Mouse (Mus musculus) lung, adult 18-20 months (tissue): ENCODE data around the gene Vav2.

Experiments
- DNase-seq, 2 experiments: peaks; one replicate each; pipeline ENCODE4 v3.0.0; 2022; ENCODE audit warnings: mixed read lengths in 2 of 2

Vav2 gene

DNA sequence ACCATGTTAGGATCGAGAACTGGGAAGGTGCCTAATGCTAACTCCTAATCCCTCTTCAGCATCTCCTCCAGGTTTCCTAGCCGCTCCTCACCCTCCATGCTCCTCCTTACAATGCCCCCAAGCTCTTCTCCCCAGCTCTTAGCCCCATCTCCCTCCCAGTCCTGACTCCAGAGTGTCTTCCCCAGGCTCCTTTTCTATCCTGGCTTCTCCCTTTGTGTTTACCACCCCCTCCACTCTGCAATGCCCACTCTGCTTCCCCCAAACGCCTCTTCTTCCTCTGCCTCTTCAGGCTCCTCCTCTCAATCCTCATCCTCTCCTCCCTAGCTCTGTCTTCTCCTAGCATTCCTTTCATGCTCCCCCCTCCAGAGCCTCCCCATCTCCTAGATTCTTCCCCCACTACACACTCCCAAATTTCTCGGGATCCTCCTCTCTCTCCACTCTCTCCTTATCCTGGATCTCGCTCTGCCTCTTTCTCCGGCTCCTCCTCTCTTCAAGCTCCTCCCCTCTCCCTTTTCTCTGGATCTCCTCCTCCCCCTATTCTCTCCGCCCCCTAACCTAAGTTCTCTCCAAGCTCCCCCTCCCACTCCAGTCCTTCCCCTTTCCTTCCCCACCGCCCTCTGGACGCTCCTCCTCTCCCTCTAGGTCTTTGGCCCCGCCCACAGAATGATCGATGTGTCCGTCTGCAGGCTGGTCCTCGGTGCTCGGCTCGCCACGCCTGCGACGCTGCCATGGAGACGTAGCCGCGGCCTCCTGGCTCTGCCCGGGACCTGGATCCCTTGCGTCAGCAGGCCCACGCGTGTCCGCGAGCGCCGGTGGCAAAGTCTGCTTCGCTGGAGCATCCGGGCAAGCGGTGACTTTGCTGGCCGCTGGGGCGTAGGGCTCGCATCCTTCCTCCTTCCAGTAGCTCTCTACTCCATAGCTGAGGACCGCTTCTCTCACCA is 15.2 kb upstream of the Vav2 start, which contains the start of gene Brd3os:
Gene Brd3os, plus strand, starts transcription at position 558 of the 941 bp plus-strand sequence.
- DNase-seq: peak; percentile 96 to 98

DNA sequence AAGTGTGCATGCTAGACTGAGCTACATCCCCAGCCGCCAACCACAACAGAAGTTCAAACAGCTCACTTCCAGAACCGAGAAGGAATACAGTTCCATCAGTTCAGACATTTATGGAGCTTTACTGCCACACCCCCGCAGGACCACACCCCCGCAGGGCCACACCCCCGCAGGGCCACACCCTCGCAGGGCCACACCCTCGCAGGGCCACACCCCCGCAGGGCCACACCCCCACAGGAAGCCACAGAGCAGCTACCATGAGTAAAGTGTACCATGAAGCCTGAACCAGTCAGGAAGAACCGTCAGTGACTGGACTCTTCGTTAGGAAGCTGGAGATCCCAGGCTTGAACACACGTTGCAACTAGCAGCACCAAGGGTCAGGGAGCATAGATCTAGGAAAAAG is 11.4 kb upstream of the Vav2 start:
- DNase-seq: no peak

DNA sequence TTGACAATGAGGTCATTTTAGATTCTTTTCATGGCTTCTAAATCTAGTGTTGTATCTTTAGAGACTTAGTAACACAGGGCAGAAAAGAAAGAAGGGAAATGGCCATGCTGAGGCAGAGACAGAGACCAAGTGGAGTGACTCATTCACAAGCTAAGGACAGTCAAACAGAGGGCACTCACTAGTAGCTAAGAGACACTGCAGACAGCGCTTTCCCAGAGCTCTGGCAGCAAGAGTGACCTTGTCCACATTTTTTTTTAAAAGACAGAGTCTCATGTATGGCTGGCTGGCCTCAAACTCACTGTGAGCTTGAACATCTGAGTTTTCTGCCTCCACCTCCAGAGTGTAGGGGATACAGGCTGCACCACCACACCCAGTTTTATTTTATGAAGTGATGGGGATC is 11.0 kb upstream of the Vav2 start:
- no peak for DNase-seq

DNA sequence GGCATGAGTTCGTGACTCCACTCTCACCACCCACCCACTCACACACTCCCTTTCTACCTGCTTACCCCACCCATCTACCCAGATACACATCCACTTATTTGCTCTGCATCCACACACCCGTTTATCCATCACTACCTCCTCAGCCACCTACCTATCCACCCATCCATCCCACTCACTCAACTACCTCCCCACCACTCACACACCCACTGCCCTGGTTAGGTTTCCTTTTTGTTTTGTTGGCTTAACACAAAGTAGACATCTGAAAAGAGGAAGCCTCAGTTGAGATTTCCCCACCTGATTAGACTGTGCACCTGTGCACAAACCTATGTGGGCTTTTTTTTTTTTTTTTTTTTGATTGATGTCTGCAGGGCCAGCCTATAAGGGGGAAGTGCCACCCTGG is 5.8 kb upstream of the Vav2 start:
- no peak for DNase-seq

DNA sequence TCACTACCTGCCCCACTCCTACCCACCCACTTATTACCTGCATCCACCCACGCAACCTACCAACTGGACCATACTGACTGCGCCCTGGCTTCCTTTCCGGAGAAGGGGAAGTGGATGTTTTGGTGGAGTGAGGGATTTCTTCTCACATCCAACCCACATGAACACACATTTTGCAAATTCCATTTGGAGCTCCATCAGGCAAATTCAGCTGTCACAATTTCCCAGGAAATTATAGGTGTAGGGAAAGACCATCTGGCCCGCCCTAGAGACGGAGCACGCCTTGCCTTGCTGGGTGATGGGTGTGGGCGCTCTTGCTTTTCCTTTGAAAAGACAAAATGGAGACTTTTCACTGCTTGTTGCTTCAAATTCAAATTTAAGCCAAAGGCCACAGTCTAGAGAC is 3.8 kb upstream of the Vav2 start:
- DNase-seq: no peak

DNA sequence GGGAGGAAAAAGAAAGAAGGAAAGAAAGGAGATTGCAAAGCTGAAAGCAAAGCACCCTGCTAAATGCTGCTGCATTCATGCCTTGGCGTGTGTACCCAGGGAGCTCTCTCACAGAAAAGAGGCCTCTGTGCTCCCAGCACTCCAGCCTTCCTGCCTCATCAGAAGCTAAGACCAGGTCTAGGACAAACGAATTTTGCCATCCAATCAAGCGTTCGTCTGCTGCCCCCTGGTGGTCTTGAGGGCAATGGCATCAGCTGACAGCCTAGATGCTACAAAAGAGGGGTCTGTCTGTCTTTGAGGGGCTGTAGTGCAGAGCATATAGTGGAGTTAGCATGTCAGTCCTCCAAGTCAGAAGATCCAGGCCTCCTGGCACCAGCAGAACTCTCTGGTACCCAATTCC is 1.2 kb upstream of the Vav2 start:
- DNase-seq: peak; percentile 83

DNA sequence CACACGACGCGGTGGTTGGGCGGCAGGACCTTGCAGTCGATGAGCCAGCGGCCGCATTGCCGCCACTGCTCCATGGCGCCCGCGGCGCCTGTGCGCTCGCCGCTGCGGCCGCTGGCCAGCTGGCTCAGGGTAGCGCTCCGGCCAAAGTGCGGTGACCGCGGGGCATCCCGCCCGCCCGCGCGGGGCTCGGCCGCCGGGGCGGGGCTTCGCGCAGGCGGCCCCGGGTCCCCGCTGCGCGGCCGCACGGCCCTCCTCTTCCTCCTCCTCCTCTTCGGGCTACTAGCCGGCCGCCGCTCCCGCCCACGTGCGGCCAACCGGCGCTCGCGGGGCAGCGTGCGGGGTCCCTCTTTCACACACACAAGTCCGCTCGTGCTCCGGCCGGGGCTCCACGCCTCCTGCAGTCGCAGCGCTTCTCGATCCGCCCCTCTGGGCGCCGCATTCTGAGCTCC is 403 bp downstream of the Vav2 start:
- DNase-seq: peak; percentile 67 to 70

DNA sequence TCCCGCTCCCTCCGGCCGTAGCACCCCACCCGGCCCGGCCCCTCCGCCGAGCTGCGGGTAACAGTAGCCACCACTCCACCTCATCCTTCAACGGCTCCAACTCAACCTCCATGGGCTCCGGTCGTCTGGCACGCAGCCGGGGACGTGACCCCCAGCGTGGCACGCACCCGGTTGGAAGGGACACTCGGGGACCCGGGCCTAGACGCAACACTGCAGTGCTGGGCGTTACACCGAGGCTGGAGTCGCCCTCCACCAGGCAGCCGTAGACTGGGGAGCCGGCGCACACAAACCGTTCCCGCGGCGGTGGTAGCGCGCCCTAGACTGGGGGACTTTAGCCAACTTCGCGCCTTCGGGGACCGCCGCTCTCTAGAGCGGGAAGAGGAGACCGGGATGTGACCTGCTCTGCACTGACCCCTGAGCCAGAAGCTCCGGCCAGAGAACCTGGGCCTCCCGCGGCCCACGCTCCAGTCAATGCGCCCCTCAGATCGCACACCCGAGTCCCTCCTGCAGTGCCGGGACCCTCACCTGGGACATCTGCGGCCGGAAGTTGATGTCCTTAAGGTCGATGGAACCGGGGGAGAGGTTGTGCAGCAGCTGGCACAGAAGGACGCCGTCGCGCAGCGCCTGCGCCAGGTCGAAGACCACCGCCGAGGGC is 955 bp downstream of the Vav2 start:
- DNase-seq: peak; percentile 33 to 36

DNA sequence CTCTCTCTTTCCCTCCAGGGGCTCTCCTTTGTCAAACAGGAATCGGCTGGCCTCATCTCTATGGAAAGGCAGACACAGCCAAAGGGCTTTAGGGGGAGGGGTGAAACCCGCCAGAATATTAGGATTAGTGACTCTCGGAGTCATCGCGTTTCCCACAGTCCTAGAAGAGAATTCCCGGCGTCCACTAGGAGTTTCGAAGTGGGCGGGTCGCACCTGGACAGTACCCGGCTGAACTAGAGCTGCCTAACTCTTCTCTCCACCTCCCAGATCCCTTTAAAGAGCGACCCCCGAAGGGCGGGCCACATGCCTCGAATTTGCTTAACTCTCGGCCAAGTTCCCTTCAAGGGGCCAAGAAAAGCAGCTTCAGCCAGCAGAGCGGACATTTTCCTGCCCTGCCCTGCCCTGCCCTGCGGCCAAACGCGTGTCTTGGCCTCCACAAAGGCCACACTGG is 1.6 kb downstream of the Vav2 start:
- DNase-seq: peak; percentile 40 to 52

DNA sequence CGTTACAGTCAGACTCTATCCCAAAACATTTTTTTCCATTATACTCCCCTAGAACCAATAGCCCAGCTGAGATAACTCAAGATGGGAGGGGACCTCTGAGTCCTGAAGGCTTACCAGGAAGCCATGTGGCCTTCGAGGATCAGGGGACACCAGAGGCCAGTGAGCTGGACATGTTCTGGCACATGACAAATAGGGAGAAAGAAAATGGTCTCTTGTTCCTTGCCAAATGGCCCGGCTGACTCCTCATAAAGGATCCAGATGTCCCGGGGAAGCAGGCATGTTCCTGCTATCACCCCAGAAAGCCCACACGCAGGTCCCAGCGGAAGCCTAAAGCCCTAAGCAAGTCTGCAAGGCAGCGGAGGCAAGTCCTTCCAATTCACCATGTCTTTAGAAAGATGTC is 3.2 kb downstream of the Vav2 start:
- peak; percentile 20 to 31 for DNase-seq

DNA sequence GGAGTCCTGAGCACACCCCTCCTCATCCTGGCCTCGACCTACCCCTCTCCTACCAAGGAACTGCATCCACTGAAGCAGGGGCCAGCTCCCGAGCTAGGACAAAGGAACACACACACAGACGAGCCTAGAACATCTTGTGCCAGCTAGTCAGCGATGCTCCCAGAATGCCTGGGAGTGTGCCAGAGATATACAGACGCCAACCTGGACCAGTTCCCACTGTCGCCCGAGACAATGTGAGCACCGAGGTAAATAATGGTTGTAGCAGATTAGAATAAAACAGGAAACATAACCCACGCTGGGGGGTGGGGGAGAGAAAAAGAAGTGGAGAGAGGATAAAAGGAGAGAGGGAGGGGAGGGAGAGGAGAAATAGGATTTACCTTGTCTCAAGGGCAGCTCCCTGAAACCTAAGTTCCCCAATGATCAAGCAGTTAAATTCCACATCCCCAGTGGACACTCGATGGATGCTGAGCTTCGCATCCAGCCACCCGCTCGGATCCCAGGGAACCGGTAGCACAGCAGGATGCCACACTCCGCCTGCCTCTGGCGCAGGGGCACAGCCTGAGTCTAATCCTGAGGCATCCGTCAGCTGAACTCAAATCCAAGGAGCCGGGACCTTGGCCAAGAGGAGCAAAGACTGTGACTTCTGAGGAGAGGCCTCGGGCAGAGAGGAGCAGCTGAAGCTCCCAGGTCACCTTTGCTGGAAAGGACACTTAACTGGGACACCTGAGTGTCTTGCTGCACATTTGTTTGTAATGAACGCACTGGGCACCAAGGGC is 5.4 kb downstream of the Vav2 start:
- DNase-seq: peak; percentile 68 to 84

DNA sequence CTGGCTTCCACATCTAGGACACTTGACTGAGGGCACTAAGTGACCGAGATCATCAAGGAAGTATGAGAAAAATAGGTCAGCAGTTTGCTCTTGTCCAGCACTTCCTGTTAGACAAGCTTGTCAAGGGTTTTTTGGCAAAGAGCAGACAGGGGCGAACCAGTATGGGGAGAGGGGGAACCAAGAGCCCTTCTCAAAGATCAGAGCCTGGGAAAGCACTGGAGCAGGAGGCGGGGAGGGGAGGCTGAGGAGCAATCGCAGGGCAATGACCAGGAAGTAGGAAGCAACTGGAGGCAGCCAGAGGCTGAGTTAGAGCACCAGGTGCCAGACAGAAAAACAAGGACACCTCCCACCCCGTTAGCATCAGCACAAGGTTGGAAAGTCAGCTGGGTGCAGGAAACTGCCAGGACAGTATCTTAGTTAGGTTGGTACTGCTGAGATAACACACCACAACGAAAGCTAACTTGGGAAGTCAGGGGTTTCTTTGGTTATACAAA is 8.2 kb downstream of the Vav2 start:
- peak; percentile 82 to 87 for DNase-seq

DNA sequence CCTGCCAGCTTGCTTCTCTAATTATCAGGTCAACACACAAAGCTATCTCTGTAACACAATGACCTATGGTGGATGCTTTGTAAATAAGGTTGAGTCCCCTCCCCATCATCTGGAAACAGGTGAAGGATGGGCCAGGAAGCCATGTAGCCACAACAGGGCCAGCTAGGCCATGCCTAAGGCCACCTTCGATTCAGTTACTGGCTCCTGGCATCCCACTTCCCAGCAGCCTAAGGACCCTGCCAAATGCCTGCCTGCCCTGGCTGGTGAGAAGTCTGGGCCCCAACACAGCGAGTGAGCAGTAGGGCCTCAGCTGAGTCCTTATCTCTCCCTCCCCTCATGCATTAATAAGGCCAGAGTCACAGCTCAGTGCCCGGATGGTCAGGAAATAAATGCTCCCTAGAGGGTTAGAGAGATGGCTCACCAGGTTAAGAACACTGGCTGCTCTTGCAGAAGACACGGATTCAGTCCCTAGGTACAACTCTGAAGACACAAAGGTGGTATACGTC is 9.1 kb downstream of the Vav2 start:
- no peak for DNase-seq

DNA sequence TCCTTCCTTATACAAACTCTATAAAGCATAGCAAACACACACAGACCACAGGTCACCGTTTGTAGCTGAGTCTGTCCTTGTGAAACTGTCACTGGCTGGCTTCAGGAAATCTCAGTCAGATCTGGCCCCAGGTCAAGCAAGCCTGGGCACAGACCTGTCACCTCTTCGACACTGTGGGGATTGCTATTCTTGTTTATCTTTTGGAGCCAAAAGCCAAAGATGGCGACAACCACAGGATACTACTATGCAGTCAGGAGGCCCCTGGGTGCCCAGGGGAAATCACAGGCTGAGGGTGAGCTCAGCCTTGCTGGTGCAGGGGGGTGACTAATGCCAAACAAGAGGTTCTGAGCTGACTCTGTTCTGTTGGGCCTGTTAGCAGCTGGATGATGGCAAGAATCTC is 10.4 kb downstream of the Vav2 start:
- peak; percentile 11 to 43 for DNase-seq

DNA sequence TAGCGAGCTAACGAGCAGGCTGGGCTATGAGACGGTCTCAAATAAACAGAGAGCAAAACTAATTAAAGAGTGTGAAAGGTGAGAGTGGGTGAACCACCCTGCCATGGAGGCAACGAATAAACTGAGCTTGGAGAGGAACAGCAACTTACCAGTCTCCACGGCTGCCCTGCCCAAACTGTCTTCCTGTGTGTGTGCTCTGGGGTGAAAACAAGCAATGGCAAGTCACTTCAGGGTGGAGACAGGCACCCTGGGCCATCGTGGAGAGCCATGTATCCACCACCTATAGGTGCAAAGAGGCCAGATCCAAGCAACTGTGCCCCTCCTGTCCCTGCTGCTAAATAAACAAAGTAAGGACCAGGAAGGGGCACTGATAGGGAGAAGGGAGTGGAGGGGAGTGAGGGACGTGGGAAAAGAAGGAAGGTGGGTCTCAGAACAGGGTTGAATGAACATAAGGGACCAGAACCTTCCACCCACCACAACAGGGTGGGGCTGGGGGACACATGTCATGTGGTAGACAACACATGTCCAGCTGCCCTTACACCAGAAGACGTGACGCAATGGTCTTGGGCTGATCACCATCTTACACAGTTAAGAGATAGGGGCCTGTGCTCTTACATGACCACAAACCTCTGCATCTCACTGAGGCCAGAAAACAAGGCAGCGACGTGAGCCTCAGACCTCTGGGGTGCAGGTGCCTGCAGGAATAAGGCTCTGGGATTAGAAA is 11.6 kb downstream of the Vav2 start:
- DNase-seq: peak; percentile 29 to 37

DNA sequence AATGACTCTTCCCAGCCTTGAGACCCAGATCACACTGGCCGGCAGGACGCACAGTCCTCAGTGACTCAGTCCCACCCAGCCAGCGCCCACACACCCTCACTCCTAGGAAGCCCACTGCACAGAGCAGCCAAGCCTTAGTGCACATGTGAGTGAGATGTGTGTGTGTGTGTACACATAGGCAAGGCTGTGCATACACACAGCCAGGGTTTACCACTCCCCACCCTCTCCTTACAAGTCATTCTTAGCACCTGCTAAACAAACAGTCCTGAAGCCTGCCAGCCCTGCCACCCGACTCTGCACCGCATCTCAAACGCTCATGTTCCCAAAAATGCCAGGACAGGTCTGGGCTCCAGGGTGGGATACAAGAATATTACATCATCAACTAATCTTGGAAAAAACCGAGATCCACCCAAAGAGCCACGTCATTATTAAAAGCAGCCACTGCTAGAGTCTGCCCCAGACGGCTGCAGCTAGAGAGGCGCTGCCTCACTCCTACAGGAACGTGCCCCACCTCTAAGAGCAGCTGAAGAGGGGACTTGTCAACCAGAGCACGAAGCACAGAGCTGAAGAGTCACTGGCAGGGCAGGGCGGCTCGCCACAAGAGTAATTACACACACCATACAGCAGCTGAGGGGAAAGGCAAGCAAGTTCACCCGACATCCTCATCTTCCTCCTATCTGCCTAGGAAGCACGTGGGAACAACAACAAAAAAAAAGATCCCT is 12.7 kb downstream of the Vav2 start:
- peak; percentile 78 to 86 for DNase-seq

DNA sequence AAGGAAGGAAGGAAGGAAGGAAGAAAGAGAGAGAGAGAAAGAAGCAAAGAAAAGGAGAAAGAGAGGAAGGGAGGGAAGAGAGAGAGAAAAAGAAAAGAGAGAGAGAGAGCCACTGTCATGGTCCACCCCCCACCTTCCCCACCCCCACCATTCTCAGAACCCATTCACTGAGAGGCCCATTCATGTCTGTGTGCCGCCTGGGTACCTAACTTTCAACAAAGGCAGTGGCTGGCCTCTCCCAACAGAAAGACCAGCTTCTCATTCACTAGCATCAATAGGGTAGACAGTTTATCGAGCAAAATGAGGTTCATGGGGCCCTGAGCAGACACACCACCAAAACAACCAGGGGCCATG is 13.3 kb downstream of the Vav2 start:
- no peak for DNase-seq

DNA sequence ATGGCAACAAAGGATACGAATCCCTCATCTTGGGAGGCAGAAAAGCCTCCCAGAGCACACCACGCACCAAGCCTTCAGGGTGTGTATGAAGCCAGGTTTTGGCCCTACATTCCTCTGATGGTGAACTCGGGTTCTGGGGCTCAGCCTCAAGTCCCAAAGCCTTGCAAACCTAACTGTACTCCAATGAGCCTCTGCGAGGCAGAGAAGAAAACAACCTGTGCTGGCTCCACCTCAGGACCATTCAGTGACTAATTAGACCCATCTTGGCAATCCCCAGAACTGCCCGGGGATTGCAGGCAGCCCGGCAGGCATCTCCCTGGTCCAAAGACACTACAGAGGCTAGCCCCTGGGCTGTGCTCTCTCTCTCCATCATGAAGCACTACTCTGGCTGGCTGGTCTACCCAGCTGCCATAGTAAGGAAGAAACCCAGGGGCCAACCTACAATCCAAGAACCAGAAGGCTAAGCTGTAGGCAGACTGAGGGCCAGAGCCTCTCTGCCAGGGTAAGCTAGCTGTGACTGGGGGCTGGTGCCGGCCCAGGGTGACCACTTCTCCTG is 14.5 kb downstream of the Vav2 start:
- DNase-seq: no peak

DNA sequence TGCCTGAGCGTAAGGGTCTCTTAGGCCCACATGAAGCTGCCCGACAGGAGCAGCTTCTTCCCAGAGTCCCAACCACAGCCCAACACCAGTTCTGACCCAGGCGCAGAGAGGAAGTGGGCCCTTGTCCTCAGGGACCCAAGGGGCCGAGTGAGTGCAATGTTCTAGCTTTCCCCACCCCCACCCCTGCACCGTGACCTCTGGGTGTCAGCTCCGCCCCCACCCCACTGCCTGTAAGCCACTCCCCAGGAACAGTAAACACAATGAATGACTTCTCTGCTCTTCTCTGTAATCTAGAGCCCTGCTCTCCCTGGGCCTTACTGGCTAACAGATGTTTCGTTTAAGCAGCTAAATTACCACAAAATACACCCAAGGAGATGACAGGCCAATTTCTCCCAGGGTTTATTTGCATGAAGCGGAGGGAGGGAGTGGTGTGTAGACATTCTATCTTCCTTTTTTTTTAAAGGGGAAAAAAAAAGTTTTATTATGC is 15.1 kb downstream of the Vav2 start:
- peak; percentile 55 to 63 for DNase-seq

DNA sequence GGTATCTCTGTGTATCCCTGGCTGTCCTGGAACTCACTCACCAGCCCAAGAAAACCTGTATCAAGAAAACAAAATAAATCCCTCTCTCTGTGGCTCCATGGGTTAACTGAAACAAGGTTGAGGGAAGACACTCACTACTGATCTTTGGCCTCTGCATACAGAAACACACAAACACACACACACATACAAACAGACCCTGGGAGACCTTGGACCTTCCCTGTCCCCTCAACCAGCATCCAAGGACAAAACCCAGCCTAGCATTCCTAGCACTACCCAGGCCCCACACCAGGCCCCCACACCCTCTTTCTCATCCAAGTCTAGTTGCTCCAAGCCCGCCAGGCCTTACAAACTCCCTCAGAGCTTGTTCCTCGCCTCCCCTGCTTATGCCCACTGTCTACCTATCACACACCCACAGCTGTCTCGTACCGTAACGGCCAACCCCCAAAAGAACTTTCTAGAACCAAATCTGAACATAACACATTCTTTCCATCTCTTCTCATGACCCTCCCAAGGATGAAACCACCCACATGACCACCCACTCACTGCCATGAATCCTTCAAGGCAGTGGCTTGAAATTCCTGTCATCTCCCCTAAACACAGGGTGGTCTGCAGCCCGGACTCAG is 16.2 kb downstream of the Vav2 start:
- DNase-seq: no peak
